Mouse (Mus musculus): ENCODE data around the gene Slc25a51. TPM values are rescaled to one million over a fixed set of nuclear protein-coding genes. Genes with fewer than 3 reads are reported as not detected.

Slc25a51 gene
- total RNA-seq, 2 experiments from 2014 or later = 100 to 105 TPM

DNA sequence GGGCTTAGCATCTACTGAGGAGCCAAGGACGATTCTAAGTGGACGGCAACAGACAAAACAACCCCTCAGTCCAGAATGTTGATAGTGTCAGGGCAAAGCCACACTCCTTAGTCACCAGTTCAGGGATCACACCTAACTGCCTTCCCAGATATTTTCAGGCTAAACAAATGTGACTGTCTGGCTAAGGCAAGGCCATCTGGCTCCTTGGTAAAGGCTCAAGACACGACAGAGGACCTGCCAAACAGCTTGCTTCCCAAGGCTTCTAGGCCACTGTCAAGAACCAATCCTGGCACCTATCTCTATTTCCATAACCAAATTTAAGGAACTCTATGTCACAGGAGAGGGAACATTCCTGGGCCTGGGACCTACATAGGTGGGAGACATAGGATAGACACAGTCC lies 22.8 kb upstream of the Slc25a51 start:
- intact Hi-C loops (cut with DNase I) = no loop called here

DNA sequence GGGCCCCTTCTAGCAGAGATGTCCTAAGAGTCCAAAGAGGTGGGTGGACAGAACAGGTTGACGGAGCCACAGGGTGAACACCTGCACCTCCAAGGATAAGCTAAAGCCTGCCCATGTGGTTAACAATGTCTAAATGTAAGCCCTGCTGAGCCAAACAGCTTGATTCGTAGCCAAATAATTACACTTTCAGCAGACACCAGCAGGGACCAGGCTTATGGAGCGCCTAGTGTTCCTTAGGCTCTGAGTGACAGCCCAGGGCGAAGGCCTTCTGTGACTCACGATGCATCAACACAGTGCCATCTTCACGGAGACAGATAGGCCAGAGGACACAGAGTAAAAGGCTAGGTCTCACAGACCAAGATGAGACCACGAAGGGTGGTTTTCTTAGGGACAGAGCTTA lies 20.9 kb upstream of the Slc25a51 start:
- intact Hi-C loops (cut with DNase I) = loop anchor here (10.0 kb wide), 1 partner anchor 695 kb away; no protein-coding TSS in a partner anchor

More for the DNA sequence above, 22.8 kb upstream of the Slc25a51 start:
- DNase-seq (ENCODE audit: extremely low spot score in 1 of 2, low spot score in 2 of 2) = no peak

DNA sequence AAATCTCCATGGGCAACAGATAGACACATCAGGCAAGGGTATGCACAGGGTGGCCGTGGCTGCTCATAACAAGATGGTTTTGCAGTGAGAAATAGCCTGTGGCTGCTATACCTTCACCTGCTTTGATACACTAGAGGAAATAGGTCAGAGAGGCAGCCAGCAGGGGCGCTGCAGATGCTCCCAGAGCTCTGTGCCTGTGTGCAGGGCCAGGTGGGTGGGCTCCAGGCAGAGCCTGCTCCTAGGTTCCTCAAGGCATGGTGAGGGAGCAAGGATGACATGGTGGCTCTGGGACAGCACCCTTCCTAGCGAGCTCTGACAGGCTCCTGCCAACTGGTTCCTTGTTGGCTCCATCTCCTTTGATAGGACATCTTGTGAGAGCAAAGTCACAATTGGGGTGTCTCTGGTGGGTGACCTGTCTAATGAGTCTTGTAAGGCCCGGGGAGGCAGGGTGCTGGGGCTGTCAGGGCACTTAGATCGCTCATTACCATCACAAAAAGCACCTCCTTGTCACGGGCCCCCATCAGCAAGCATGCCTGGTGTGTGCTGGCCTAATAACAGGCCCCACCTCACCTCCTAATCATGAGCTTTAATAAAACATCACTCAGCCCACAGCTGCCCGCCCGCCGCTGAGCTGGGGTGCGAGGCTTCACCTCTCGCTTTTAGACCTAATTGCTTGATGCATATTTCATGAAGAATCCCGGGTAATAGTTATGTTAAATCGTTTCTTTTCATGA lies 18.3 kb upstream of the Slc25a51 start:
- intact Hi-C loops (cut with DNase I) = loop anchor here (10.0 kb wide), 1 partner anchor 698 kb away; no protein-coding TSS in a partner anchor
- peak in 1 of 2 experiments; percentile 51 for DNase-seq (ENCODE audit: extremely low spot score in 1 of 2, low spot score in 2 of 2)

More for the DNA sequence above, 20.9 kb upstream of the Slc25a51 start:
- no peak for DNase-seq (ENCODE audit: extremely low spot score in 1 of 2, low spot score in 2 of 2)

DNA sequence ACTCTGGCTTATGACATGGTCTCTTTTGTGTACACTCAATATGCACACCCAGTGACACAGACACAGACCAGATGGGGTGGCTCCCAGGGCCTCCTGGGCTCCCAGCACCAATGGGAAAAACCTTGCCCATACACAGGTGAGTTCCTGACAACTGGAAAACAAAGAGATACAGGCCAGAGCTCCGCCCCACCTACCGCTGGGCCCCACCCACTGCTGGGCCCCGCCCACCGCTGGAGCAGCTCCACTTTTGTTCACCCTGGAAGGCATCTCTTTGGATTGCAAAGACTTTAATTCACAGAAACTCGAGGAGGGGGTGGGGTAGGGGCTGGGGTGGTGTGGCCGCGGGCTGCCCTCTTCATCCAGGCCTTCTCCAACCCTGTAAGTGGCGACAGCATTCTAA lies 14.8 kb upstream of the Slc25a51 start:
- no peak for DNase-seq (ENCODE audit: extremely low spot score in 1 of 2, low spot score in 2 of 2)
- intact Hi-C loops (cut with DNase I) = loop anchor here (5.0 to 10.0 kb wide), 3 partner anchors 104 to 701 kb away; no protein-coding TSS in a partner anchor

DNA sequence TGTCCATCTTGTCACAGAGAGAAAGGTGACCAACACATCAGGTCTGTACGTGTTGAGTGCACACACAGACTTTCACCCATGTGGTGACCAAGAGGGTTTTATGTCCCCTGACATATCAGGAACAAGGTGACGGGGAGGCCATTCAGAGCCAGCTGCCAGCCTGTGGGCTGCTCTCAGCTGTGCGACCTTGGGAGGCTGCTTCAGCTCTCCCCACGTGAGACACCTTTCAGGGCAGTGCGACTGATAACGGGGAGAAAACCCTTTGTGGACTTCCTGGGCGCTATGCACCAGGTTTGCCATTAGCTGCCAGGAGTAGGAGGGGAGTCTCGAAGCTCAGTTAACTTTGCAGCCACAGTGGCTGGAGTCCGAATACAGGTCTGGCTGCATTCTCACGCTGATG lies 14.1 kb upstream of the Slc25a51 start:
- DNase-seq (ENCODE audit: extremely low spot score in 1 of 2, low spot score in 2 of 2) = no peak
- intact Hi-C loops (cut with DNase I) = loop anchor here (5.0 to 10.0 kb wide), 3 partner anchors 105 to 702 kb away; no protein-coding TSS in a partner anchor

DNA sequence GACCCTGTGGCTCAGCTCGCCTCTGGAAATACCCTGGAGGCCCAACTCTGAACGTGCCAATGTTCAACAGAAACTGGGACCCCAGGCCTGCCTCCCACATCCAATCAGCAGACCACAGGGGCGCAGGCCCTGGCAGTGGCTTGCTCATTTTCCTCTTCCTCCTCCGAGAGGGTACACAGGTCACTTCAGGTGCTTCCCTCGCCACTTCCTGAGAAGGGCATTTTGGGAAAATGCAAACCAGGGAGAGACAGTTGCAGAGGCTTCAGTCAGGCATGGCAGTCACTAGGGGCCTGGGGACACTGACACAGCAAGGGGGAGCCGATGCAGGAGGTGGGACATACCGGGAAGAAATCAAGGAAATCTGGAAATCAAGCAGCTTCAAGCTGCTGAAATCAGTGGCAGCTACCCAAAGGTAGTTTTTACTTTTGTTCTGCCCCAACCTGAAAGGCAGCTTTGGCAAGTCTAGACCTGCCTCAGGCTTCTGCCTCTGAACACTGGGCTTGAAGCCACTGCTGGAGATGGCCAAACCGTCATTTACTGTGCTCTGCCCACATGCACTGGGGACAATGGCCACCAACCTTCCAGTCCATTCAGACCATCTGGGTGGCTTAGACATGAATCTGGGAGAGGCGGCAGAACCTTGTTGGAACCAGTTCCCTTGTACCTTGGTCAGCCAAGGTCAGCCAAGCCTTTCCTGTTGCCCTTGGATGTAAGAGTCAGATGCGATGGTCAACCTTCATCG lies 13.1 kb upstream of the Slc25a51 start:
- DNase-seq (ENCODE audit: extremely low spot score in 1 of 2, low spot score in 2 of 2) = no peak
- intact Hi-C loops (cut with DNase I) = loop anchor here (5.0 to 10.0 kb wide), 3 partner anchors 106 to 703 kb away; no protein-coding TSS in a partner anchor

DNA sequence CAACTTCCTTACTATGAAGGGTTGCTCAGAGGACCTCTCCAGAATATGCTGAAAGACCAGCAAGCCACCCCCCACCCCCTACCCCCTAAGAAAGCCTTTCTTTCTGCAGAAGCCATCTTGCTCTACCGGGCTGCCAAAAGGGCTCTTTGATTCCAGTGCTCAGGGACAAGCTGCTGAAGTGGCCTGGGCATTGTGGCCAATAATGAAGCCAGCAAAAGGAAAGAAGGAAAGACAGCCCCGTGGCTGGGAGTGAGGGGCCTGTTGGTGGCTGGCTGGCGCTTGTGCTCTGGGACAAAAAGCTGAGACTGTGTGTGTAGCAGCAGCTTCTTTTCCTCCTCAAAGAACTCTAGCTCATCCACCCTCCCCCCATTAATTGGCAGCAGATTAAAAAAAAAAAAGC lies 12.2 kb upstream of the Slc25a51 start:
- intact Hi-C loops (cut with DNase I) = loop anchor here (5.0 to 10.0 kb wide), 3 partner anchors 107 to 704 kb away; no protein-coding TSS in a partner anchor

DNA sequence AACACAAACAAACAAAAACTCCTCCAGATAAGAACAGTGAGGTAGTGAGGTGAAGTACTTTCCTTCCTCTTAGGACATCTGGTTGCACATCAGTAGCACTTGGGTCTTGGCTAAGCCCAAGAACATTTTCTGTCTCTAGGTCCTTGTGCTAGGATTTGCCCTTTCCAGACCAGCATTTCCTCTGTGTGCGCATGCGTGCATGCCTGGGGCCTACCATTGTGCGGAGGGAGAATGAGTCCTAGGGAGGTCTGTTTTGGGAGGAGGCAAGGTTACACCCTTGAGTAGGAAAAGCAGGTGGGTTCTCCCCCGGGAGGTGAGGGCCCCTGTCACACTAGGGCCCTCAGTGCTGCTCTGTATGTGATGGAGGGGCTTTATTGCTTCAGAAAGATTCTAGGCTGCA lies 10.5 kb upstream of the Slc25a51 start:
- DNase-seq (ENCODE audit: extremely low spot score in 1 of 2, low spot score in 2 of 2) = no peak
- intact Hi-C loops (cut with DNase I) = loop anchor here (5.0 kb wide), 1 partner anchor 428 kb away; the partner anchor contains the start of gene Stra6l

More for the DNA sequence above, 12.2 kb upstream of the Slc25a51 start:
- no peak for DNase-seq (ENCODE audit: extremely low spot score in 1 of 2, low spot score in 2 of 2)

DNA sequence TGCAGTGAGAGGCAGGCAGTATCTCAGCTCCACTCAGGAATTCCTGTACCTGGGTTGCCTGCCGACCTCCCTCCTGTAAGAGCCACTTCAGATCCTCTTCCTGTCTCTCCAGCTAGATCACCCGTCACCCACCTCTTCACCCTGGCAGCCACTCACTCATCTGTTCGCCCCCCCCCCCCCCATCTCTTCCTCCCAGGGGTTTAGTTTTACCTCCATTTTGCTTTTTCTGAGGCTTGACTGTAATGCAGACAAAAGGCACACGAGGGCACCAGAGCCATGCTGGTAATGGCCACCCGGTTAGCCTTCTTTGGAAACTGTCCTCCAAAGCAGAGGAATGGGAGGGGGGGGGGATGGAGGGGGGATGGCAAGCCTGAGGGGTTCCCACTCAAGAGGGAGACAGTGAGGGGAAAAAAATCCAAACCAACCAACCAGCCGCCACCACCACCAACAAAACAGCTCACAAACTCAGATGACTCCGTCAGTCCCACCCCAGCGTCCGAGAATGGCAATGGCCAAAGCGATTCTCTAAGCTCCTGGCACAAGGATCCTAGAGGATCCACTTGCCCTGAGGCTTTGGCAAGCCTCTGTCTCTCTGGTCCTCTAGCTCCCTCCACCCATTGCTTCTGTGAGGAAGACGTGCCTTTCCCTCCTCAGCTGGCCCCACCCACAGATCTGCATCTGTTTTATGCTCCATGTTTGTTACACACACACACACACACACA lies 9.8 kb upstream of the Slc25a51 start:
- intact Hi-C loops (cut with DNase I) = loop anchor here (5.0 kb wide), 1 partner anchor 429 kb away; the partner anchor contains the start of gene Stra6l
- peak; percentile 30 to 62 for DNase-seq (ENCODE audit: extremely low spot score in 1 of 2, low spot score in 2 of 2)

DNA sequence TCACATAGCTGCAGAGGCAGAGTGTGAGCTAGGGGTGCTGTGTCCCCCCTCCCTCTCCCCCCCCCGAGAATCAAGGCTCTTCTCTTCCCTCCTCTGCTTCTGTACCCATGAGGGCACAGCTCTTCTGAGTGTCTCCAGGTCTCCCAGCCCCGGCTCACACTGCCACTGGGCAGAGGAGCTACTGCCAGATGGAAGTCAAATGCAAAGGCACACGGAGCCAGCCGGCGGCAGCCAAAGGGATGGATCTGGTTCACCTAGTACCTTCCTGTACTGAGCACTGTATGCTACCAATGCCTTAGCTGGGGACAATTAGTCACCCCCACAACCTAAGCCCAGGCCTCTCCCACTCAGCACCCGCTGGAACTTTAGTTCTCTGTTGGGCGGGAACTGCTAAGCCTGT lies 7.7 kb upstream of the Slc25a51 start:
- DNase-seq (ENCODE audit: extremely low spot score in 1 of 2, low spot score in 2 of 2) = no peak
- intact Hi-C loops (cut with DNase I) = loop anchor here (5.0 kb wide), 1 partner anchor 431 kb away; the partner anchor contains the start of gene Stra6l

DNA sequence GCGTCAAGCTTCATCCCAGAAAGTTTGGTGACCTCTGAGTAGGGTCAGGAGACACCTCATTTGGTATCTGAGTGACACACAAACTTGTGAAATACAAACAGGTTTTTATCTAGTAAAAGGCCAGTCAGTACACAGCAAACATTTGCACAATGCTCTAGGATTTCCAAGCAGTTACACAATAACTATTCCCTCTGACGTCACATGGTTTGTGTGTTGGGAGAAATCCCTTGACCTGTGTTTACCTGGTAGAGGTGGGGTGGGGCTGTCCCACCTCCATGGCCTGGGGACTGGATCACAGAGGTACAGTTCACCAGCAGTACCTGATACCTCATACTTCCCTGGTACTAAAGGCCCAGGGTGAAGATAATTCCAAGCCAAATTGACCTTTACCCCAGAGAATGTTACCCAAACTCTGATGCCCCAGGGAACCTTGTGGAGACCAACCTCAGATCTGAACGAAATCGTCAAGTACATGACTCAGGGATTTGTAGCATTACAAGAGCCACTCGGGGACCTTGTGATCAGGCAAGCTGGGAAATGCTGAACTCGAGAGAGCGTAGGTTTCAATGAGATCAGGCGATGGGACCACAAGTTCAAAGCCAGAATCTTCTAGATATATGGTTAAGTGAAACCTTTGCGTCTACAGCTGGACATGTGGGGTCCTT lies 5.2 kb upstream of the Slc25a51 start:
- intact Hi-C loops (cut with DNase I) = no loop called here
- DNase-seq (ENCODE audit: extremely low spot score in 1 of 2, low spot score in 2 of 2) = no peak

DNA sequence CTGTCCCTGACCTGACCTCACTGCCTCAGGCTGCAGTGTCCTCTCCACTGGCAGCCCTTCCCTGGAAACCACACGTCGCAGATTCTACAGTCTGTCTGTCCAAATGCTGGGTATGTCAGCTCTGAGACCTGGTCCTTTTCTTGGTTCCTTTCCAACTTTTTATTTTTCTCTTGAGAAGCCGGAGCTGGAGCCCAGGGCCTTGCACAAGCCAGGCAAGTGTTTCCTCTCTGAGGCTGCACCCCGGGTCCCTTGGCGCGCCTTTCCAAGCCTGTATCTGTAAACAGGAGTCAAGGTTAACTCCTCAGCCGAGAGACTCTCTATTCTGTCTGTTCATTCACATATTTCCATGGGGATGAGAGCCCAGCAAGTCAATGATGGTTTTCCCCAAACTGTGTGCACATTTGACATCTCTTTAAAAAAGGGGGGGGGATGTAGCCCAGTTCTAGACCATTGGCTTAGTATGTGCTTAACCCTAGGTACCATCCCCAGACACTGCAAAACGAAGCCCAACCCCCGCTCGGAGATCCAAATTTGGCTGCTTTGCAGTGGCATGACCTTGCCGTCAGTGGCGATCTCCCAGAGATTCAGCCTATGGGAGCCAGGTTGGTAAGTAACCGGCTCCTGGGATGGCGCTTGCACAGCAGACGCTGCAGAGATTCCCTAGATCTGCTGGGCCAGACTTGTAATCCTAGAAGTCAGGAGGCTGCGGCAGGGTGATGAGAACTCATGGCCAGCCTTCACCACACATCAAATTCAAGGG lies 4.0 kb upstream of the Slc25a51 start:
- DNase-seq (ENCODE audit: extremely low spot score in 1 of 2, low spot score in 2 of 2) = no peak
- intact Hi-C loops (cut with DNase I) = no loop called here

DNA sequence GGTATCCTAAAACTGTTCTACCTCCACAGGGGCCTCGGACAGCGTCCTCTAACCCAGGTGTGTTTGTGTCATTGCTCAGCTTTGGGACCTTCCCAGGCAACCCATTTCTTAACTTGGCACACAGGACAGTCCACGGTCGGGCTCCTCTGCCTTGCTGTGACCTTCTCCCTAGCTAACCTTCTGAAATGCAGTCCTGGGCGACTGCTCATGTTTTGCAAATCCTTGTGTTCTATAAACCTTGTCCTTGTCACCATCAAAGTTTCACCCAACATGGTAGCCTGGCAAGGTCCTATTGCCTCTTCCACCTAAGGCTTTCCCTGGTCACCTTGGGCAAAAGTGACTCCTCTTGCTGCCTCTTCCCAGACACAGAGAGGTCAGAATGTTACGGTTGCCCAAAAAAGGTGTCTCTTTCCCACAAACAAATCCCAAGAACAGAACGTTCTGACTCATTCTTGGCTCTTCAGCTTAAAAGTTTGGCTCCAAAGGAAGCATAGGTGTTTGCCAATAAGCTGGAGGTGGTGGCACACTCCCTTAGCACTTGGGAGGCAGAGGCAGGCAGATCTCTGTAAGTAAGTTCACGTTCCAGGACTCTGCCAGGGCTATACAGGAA lies 2.7 kb upstream of the Slc25a51 start:
- no peak for DNase-seq (ENCODE audit: extremely low spot score in 1 of 2, low spot score in 2 of 2)
- intact Hi-C loops (cut with DNase I) = no loop called here

DNA sequence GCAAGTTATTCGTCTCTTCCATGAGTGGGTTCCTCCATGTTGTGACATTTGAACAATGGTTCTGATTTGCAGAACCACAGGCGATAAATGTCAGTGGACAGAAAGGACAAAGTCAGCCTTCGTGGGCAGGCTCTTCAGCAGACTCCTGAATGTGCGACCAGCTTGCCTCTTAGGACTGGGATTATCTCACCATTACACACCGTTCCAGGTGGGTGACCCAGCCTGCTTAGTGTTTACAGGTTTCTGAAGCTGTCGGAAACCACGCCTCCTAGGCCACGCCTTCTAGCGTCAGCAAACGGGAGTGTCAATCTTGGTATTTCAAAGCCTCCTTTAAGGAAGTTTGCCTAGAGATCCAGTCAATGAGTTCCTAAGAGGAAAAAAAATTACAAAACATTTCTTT lies 704 bp upstream of the Slc25a51 start:
- DNase-seq (ENCODE audit: extremely low spot score in 1 of 2, low spot score in 2 of 2) = peak in 1 of 2 experiments; percentile 82
- intact Hi-C loops (cut with DNase I) = no loop called here

DNA sequence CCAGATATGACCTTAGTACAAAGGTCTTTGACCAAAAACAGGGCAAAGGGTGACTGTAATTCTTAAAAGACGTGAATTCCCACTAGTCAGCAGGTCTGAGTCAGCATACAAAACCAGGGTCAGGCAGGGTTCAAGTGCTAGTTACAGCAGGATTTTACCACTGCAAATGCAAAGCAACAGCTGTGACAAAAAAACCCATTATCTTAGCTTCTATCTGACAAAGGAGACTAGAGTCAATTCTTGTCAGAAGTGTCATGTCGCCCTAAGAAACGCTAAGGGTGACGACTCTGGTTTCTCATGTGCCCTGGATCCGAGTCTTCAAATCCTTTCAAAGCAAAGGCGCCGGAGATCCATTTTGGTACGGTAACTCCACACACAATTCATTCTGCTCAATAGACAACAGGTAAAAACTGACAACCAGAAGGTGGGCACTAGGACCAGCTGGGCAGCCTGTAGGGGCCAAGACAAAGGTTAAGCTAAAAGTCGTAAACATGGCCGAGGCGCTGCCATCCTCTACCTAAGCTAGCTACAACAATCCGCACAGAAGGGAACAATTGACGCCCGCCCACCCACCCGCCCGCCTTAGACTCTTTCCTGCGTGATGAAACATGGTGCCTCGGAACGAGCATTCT lies 747 bp downstream of the Slc25a51 start:
- intact Hi-C loops (cut with DNase I) = no loop called here
- no peak for DNase-seq (ENCODE audit: extremely low spot score in 1 of 2, low spot score in 2 of 2)

DNA sequence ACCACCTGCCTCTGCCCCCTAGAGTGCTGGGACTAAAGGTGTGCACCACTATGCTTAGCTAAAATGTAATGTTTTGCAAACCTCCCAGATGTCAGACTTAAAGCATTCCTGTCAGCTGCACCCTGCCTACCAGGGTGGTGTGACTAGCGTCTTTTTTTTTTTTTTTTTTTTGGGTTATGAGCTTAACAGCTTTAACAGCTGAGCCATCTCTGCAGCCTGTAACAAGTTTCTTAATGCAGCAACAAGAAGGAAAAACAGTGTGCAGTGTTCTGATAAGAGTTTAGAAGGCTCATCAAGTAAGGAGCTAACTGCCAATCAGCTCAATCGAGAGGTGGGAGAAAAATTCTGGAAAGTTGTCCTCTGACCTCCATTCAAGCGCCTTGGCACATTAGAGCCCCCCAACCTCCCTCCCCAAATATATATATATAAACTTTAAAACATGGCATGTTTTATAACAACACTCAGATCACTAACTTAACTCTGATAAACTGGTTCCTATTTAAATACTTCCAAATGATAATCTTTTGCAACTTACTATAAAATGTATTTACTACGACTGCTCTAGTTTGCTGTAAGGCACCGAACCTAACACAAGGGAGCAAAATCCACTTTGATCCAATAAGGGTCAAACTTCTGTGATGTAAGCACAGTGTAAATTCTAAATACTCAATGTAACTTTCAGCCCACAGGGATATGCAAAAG lies 1.4 kb downstream of the Slc25a51 start:
- intact Hi-C loops (cut with DNase I) = no loop called here

More for the DNA sequence above, 1.4 kb downstream of the Slc25a51 start:
- DNase-seq (ENCODE audit: extremely low spot score in 1 of 2, low spot score in 2 of 2) = no peak
